ENCODE assay signal across 8 mouse cellular contexts in genomic region chr3:60056451-60056850, GRCm38 (mm10). TPM values are rescaled to one million over a fixed set of nuclear protein-coding genes. Genes with fewer than 3 reads are reported as not detected.
DNase-seq lines count a peak whose midpoint lies in the region; ATAC-seq lines count a peak whose summit lies in the region.
"Had no signal": no experiment of that assay in that cellular context is flagged by ENCODE, and none has a peak within 500 bp of the region (broad histone marks: within the 10 kb centered on the region; RNA-seq: fewer than 3 reads in every experiment).

No protein-coding gene starts in this region.

- peak; percentile 65; the same call in 1 of the 2 replicates for ATAC-seq in common myeloid progenitor, adult 5-6 weeks (replicated peaks; ENCODE audit: low read depth, poor library complexity, severe bottlenecking)

- peak; percentile 47 for DNase-seq in kidney, adult 9 months
- DNase-seq in kidney, adult 8-10 months = no peak
- peak; percentile 16 for DNase-seq in thymus, postnatal 14 days
- DNase-seq in thymus, postnatal 25 days = no peak
- DNase-seq in urinary bladder, postnatal 4 days (ENCODE audit: low spot score in 2 of 2) = no peak
- no peak for DNase-seq in layer of hippocampus, adult 9-10 months (ENCODE audit: low spot score)

RNA-seq across cellular contexts. Expression of gene Sucnr1, which starts 25.2 kb away (rescaled TPM):
- total RNA-seq in common myeloid progenitor, adult 5-6 weeks (2017) = not detected in 2 replicates
- total RNA-seq: left cerebral cortex, postnatal 36 days had no signal

RNA-seq across cellular contexts. Expression of gene Aadac, which starts 30.9 kb away (rescaled TPM):
- total RNA-seq in common myeloid progenitor, adult 5-6 weeks (2017) = not detected in 2 replicates
- total RNA-seq: left cerebral cortex, postnatal 36 days had no signal

RNA-seq across cellular contexts. Expression of gene Aadacl2, which starts 49.9 kb away (rescaled TPM):
- total RNA-seq in common myeloid progenitor, adult 5-6 weeks (2017) = not detected in 2 replicates
- total RNA-seq: left cerebral cortex, postnatal 36 days had no signal

Comparison
In these comparisons a context has a peak if more than half of its experiments do, and no peak if none do; other contexts are left out.
1. DNase-seq: peak in kidney, adult 9 months (single experiment) and thymus, postnatal 14 days (single experiment); none in kidney, adult 8-10 months (0 of 2), thymus, postnatal 25 days (single experiment), urinary bladder, postnatal 4 days (0 of 2) and layer of hippocampus, adult 9-10 months (single experiment).